Mouse (Mus musculus) small intestine, adult 2 months (tissue): ENCODE results near the gene Usp54. TPM values are rescaled to one million over a fixed set of nuclear protein-coding genes. Genes with fewer than 3 reads are reported as not detected.

ENCODE experiments used
- H3K27ac ChIP-seq: fragments of 200-500 bp; 2 replicates; pipeline ENCODE4 v1.5.1; 2012; ENCODE audit warnings: low read depth, low read length, control low read depth, inconsistent platforms; ENCODE audit not compliant: insufficient read depth
- H3K27me3 ChIP-seq: fragments of 200-500 bp; 2 replicates; pipeline ENCODE4 v1.6.1; 2012; ENCODE audit warnings: mild to moderate bottlenecking, moderate library complexity, low read length, inconsistent platforms; ENCODE audit not compliant: control insufficient read depth, insufficient read depth
- H3K36me3 ChIP-seq: fragments of 200-500 bp; 2 replicates; pipeline ENCODE4 v1.6.1; 2012; ENCODE audit warnings: mild to moderate bottlenecking, low read length, control low read depth, inconsistent platforms; ENCODE audit not compliant: control insufficient read depth, insufficient read depth
- H3K4me1 ChIP-seq: fragments of 200-500 bp; 2 replicates; pipeline ENCODE4 v1.6.1; 2012; ENCODE audit warnings: low read length, inconsistent platforms, mixed read lengths; ENCODE audit not compliant: control insufficient read depth, insufficient read depth, insufficient read length
- H3K4me3 ChIP-seq: fragments of 200-500 bp; 2 replicates; pipeline ENCODE4 v1.5.1; 2012; ENCODE audit warnings: low read depth, mild to moderate bottlenecking, control low read depth, inconsistent platforms, low read length, moderate library complexity
- CTCF ChIP-seq: fragments of 200-500 bp; IDR thresholded peaks from 2 replicates; pipeline ENCODE4 v1.5.1; 2012; ENCODE audit warnings: low read depth, mild to moderate bottlenecking, control low read depth, inconsistent platforms, low read length, moderate library complexity, mixed read lengths; ENCODE audit not compliant: insufficient replicate concordance, insufficient read length; ENCODE audit errors: extremely low read depth
- POLR2A ChIP-seq: fragments of 200-500 bp; IDR thresholded peaks from 2 replicates; pipeline ENCODE4 v1.6.1; 2012; ENCODE audit warnings: low read depth, mild to moderate bottlenecking, control low read depth, inconsistent platforms, low read length, moderate library complexity
- WGBS: fragments of 180-500 bp; shearing (Covaris S2); methylation state at CpG from one replicate; pipeline ENCODE4 v1.1.7; 2018; 5-methylcytosine and 5-hydroxymethylcytosine counted together
- polyA plus RNA-seq: library from polyadenylated mRNA; depleted of rRNA; stranded (reverse); fragments of >200 nt; gene quantifications from 2 replicates; pipeline ENCODE4 v1.2.3, GENCODE M21; 2012

Gene Usp54
- polyA plus RNA-seq, 1 experiment, result 1.4 TPM

DNA sequence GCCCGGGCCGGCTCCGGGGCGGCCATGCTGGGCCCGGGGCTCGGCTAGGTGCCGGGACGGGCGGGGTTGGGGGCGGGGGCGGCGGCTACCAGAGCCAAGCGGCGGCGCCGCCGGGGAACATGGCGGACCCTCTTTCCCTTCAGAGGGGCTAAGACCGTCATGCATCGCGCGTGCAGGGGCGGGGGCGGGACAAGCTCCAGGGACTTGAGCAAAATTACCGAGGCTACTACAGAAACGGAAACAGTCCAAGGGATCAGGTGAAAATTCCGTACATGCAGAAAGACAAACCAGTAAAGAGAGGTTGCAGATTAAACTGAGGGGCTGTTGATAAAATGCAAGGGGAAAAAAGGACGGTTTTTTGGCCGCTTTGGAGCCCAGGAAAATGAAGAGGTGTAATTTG, 94.4 kb downstream of the Usp54 start, which contains the start of gene Ppp3cb:
Ppp3cb (minus strand) TSS at position 159 of the 400 bp plus-strand sequence.
- WGBS, result under 1% methylated on average over 25 of the region's 29 CpGs

GRCm38 (mm10) chr14:20545529-20546331, 95.1 kb downstream of the Usp54 start:
- WGBS, result under 1% methylated on average over 59 of the region's 67 CpGs
- Histone ChIP-seq H3K4me3 (peak overlapping the region; percentile 99), H3K4me1 (peaks cover 6% of the 10 kb centered on the region; the same call in 1 of the 2 replicates), H3K36me3 (no peaks in the 10 kb centered on the region), H3K27me3 (no peaks in the 10 kb centered on the region), H3K27ac (peak overlapping the region; percentile 98)
- TF ChIP-seq CTCF (no peak), POLR2A (peak; percentile 89)

More for the DNA sequence above, 94.4 kb downstream of the Usp54 start, which contains the start of gene Ppp3cb:
- Histone ChIP-seq H3K27me3 (no peaks in the 10 kb centered on the region), H3K27ac (peak within 1 kb of the TSS; percentile 98), H3K36me3 (0 out of 2 replicates have a peak, but pooled peaks cover 2% of the 10 kb centered on the region), H3K4me3 (peak within 1 kb of the TSS; percentile 99), H3K4me1 (peaks cover 6% of the 10 kb centered on the region; the same call in 1 of the 2 replicates)
- TF ChIP-seq POLR2A (peak; percentile 13; the same call in 1 of the 2 replicates), CTCF (no peak)

GRCm38 (mm10) chr14:20544467-20545411, 96.1 kb downstream of the Usp54 start:
- no peak for TF ChIP-seq CTCF
- TF ChIP-seq POLR2A, result no peak
- WGBS, result 49% methylated on average over 7 of the region's 7 CpGs
- Histone ChIP-seq H3K27me3 (no peaks in the 10 kb centered on the region), H3K4me3 (no peak overlapping the region), H3K27ac (no peak overlapping the region), H3K4me1 (peaks cover 6% of the 10 kb centered on the region; the same call in 1 of the 2 replicates), H3K36me3 (no peaks in the 10 kb centered on the region)

DNA sequence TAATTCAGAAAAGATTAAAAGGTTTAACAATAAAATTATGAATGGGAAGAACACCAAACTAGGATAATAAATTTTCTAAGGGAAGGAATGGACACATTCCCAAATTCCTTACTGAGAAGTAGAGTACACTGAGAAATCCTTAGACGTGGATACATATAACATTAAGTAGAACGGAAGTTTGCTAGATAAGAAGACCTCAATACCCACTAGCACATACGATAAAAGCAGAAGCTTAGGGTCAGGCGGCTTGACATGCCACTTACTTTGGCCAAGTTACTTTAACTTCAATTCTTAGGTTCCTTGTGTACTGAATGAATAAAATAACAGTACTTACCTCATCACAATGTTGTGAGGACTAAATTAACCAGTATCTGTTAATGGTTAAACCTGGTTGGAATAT, 111.2 kb downstream of the Usp54 start:
- 85% methylated on average over 4 of the region's 4 CpGs for WGBS
- TF ChIP-seq POLR2A (no peak), CTCF (no peak)
- Histone ChIP-seq H3K4me1 (no peaks in the 10 kb centered on the region), H3K36me3 (peaks cover 11% of the 10 kb centered on the region), H3K4me3 (no peak overlapping the region), H3K27me3 (no peaks in the 10 kb centered on the region), H3K27ac (no peak overlapping the region)

GRCm38 (mm10) chr14:20520179-20520578, 120.7 kb downstream of the Usp54 start:
- Histone ChIP-seq H3K4me3 (no peak overlapping the region), H3K36me3 (peaks cover 22% of the 10 kb centered on the region), H3K27ac (no peak overlapping the region), H3K27me3 (no peaks in the 10 kb centered on the region), H3K4me1 (no peaks in the 10 kb centered on the region)
- WGBS, result 89% methylated on average over 2 of the region's 2 CpGs
- TF ChIP-seq CTCF (no peak), POLR2A (no peak)

DNA sequence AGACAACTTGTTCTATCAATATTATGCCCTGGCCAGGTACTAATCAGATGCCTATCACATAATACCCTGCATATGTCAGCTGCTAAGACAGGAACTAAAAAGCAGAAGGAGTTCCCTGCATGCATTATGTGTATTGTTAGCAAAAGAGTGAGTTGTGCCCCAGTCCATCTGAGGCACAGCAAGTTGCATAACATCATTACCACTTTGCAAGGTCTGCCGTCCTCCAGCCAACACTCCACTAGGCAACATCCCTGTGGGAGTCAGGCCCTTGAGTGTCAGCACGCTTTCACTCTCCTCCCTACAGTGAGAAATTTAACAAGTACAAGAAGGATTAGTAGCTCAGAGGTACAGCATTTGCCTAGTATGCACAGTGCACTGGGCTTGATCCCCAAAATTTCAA, 132.4 kb downstream of the Usp54 start:
- TF ChIP-seq POLR2A, result no peak
- no peak for TF ChIP-seq CTCF
- 82% methylated on average over 2 of the region's 2 CpGs for WGBS
- H3K36me3 ChIP-seq, result peaks cover 12% of the 10 kb centered on the region

More for the DNA sequence above, 132.4 kb downstream of the Usp54 start:
- Histone ChIP-seq H3K4me1 (no peaks in the 10 kb centered on the region), H3K27ac (no peak overlapping the region), H3K4me3 (no peak overlapping the region), H3K27me3 (no peaks in the 10 kb centered on the region)
